Mouse (Mus musculus): ENCODE data around the gene Prg4. TPM values are rescaled to one million over a fixed set of nuclear protein-coding genes. Genes with fewer than 3 reads are reported as not detected.

The Prg4 gene
- 3.8 and 4.6 TPM in 2 replicates for polyA plus RNA-seq (2011; ENCODE audit: insufficient read length, low read depth, missing spikeins)

GRCm38 (mm10) chr1:150466132-150466531 is at the start of gene Prg4:
Gene Prg4 (minus strand): TSS chr1:150466165.
- Histone ChIP-seq H3K4me3 (ENCODE audit: insufficient read depth, low read length) (no peak within 1 kb of the TSS), H3K4me1 (ENCODE audit: control insufficient read depth, insufficient read depth, low read length) (no peaks in the 10 kb centered on the region), H3K27ac (ENCODE audit: insufficient read depth, low read length) (no peak within 1 kb of the TSS)
- TF ChIP-seq CTCF (IDR thresholded peaks at IDR 0.05; ENCODE audit: borderline replicate concordance, insufficient read depth, low read length) (no peak), POLR2A (IDR thresholded peaks at IDR 0.05; ENCODE audit: low read depth, low read length) (no peak)

GRCm38 (mm10) chr1:150513041-150513440 is 47.1 kb upstream of the Prg4 start:
- no peak overlapping the region for H3K4me3 ChIP-seq (ENCODE audit: insufficient read depth, low read length)
- H3K27ac ChIP-seq (ENCODE audit: insufficient read depth, low read length) = no peak overlapping the region
- no peaks in the 10 kb centered on the region for H3K4me1 ChIP-seq (ENCODE audit: control insufficient read depth, insufficient read depth, low read length)
- TF ChIP-seq POLR2A (IDR thresholded peaks at IDR 0.05; ENCODE audit: low read depth, low read length) = no peak
- no peak for TF ChIP-seq CTCF (IDR thresholded peaks at IDR 0.05; ENCODE audit: borderline replicate concordance, insufficient read depth, low read length)

DNA sequence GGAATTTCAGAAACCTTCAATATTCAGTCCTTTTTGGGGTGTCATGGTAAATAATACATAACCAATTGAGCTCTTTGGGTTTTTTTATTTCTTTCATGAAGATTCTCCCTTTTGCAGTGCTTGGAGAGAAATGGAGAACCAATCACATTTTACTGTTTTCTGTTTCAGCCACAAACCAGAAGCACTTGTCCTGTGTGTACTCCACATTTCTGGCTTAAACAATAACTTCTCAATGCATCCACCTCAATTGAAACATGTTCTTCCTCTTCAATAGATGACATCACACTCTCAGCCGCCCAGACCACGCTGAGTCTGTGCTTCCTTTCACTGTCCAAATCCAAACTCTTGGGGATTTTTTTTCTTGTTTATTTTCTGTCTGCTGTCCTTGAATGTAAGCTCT is 39.8 kb upstream of the Prg4 start:
- no peak for TF ChIP-seq POLR2A (IDR thresholded peaks at IDR 0.05; ENCODE audit: low read depth, low read length)
- Histone ChIP-seq H3K4me3 (ENCODE audit: insufficient read depth, low read length) (no peak overlapping the region), H3K27ac (ENCODE audit: insufficient read depth, low read length) (no peak overlapping the region), H3K4me1 (ENCODE audit: control insufficient read depth, insufficient read depth, low read length) (no peaks in the 10 kb centered on the region)

DNA sequence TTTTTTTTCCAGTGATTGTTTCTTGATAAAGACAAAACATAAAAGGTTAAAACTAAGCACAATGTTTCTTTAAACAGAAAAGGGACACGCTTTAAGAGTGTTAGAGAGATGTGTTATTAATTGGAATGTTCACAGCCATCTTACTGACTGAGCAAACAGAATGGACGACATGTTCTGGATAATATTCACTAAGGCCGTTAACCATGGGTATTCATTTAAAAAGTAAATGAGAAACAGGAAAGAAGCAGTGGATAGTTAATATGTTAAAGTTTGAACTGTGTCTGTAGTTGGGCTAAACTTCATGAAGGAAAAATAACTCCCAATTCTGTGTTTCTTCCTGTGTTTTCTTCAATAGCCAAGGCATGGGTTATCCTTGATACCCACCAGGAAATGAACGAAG is 37.4 kb upstream of the Prg4 start:
- Histone ChIP-seq H3K27ac (ENCODE audit: insufficient read depth, low read length) (no peak overlapping the region), H3K4me3 (ENCODE audit: insufficient read depth, low read length) (no peak overlapping the region), H3K4me1 (ENCODE audit: control insufficient read depth, insufficient read depth, low read length) (no peaks in the 10 kb centered on the region)
- TF ChIP-seq CTCF (IDR thresholded peaks at IDR 0.05; ENCODE audit: borderline replicate concordance, insufficient read depth, low read length) (no peak), POLR2A (IDR thresholded peaks at IDR 0.05; ENCODE audit: low read depth, low read length) (no peak)

DNA sequence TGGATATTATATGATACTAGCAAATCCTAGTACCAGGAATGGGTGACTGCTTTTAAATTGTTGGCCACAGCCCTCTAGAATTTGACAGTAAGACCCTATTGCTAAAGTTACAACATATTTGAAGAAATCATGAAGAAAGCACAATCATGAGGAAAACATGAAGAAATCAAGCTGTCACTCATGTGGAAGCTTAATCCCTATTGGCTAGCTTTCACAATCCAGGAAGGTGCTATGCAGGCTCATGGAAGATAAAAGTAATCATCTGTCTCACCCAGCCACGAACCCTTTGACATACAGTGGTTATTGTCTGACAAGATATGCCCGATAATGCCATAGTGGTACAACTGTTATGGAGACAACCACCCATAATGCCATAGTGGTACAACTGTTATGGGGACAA is 32.2 kb upstream of the Prg4 start:
- Histone ChIP-seq H3K4me1 (ENCODE audit: control insufficient read depth, insufficient read depth, low read length) (no peaks in the 10 kb centered on the region; the same call in 1 of the 2 replicates), H3K27ac (ENCODE audit: insufficient read depth, low read length) (no peak overlapping the region), H3K4me3 (ENCODE audit: insufficient read depth, low read length) (no peak overlapping the region)
- TF ChIP-seq CTCF (IDR thresholded peaks at IDR 0.05; ENCODE audit: borderline replicate concordance, insufficient read depth, low read length) (no peak), POLR2A (IDR thresholded peaks at IDR 0.05; ENCODE audit: low read depth, low read length) (no peak)

- no peak for TF ChIP-seq POLR2A (IDR thresholded peaks at IDR 0.05; ENCODE audit: low read depth, low read length)
- no peak for TF ChIP-seq CTCF (IDR thresholded peaks at IDR 0.05; ENCODE audit: borderline replicate concordance, insufficient read depth, low read length)
- no peaks in the 10 kb centered on the region; the same call in 1 of the 2 replicates for H3K4me1 ChIP-seq (ENCODE audit: control insufficient read depth, insufficient read depth, low read length)
- H3K4me3 ChIP-seq (ENCODE audit: insufficient read depth, low read length) = no peak overlapping the region
- no peak overlapping the region for H3K27ac ChIP-seq (ENCODE audit: insufficient read depth, low read length)
Observed at GRCm38 (mm10) chr1:150497690-150498089, 31.7 kb upstream of the Prg4 start.

- TF ChIP-seq CTCF (IDR thresholded peaks at IDR 0.05; ENCODE audit: borderline replicate concordance, insufficient read depth, low read length) (no peak), POLR2A (IDR thresholded peaks at IDR 0.05; ENCODE audit: low read depth, low read length) (no peak)
- Histone ChIP-seq H3K27ac (ENCODE audit: insufficient read depth, low read length) (no peak overlapping the region), H3K4me3 (ENCODE audit: insufficient read depth, low read length) (no peak overlapping the region), H3K4me1 (ENCODE audit: control insufficient read depth, insufficient read depth, low read length) (no peaks in the 10 kb centered on the region; the same call in 1 of the 2 replicates)
Observed at GRCm38 (mm10) chr1:150496626-150497302, 30.8 kb upstream of the Prg4 start.

DNA sequence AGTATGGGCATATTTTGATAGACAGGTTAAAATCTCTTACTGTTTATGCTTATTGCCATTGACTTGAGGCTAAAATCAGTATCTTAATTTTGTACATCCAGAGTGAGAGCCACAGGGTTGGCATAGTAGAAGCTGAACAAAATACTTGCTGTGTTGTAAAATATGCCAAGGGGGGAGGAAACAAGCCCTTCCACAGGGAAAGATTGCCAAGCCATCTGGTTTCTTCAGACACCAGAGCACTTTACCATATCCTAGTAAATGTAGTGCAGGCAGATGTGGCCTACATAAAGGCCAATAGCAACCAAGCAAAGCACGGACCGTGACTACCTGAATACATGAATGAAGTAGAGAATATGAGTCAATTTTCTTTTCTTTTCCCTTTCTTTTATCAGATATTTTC is 23.2 kb upstream of the Prg4 start:
- Histone ChIP-seq H3K4me1 (ENCODE audit: control insufficient read depth, insufficient read depth, low read length) (peaks cover 13% of the 10 kb centered on the region), H3K27ac (ENCODE audit: insufficient read depth, low read length) (peak overlapping the region; percentile 40; the same call in 1 of the 2 replicates), H3K4me3 (ENCODE audit: insufficient read depth, low read length) (no peak overlapping the region)
- no peak for TF ChIP-seq CTCF (IDR thresholded peaks at IDR 0.05; ENCODE audit: borderline replicate concordance, insufficient read depth, low read length)
- TF ChIP-seq POLR2A (IDR thresholded peaks at IDR 0.05; ENCODE audit: low read depth, low read length) = no peak

DNA sequence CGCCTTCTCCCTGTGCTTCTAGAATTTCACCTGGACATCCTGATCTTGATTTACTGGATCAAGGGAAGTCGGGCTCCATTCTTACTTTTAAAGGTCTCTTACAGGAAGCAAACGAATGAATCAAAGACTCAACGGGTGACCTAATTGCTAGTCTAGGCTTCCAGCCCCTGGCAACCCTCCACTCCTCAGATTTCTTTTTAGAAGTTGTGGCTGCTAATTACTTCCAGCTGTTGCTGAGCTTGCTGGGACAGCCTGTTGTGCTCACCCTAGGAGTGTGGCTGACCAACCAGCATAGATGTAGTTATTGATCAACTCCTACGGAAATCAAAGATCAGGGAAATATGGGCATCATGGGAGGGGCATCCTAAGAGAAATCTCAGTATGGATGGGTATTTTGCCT is 14.7 kb upstream of the Prg4 start:
- TF ChIP-seq POLR2A (IDR thresholded peaks at IDR 0.05; ENCODE audit: low read depth, low read length) (no peak), CTCF (IDR thresholded peaks at IDR 0.05; ENCODE audit: borderline replicate concordance, insufficient read depth, low read length) (no peak)
- Histone ChIP-seq H3K27ac (ENCODE audit: insufficient read depth, low read length) (peak overlapping the region; percentile 78), H3K4me1 (ENCODE audit: control insufficient read depth, insufficient read depth, low read length) (peaks cover 4% of the 10 kb centered on the region), H3K4me3 (ENCODE audit: insufficient read depth, low read length) (no peak overlapping the region)

GRCm38 (mm10) chr1:150472525-150472924 is 6.6 kb upstream of the Prg4 start:
- no peak overlapping the region for H3K27ac ChIP-seq (ENCODE audit: insufficient read depth, low read length)
- H3K4me3 ChIP-seq (ENCODE audit: insufficient read depth, low read length) = no peak overlapping the region
- no peak for TF ChIP-seq CTCF (IDR thresholded peaks at IDR 0.05; ENCODE audit: borderline replicate concordance, insufficient read depth, low read length)
- no peak for TF ChIP-seq POLR2A (IDR thresholded peaks at IDR 0.05; ENCODE audit: low read depth, low read length)
- H3K4me1 ChIP-seq (ENCODE audit: control insufficient read depth, insufficient read depth, low read length) = no peaks in the 10 kb centered on the region
